Mouse (Mus musculus): ENCODE measurements around the gene Gm5795. TPM values are rescaled to one million over a fixed set of nuclear protein-coding genes. Genes with fewer than 3 reads are reported as not detected.
A peak's percentile ranks its signal among the peaks of the same experiment; 100 is the strongest.
"Not testable (repeated sequence)": the region's sequence is repeated elsewhere in the genome, so short reads cannot be mapped to it uniquely, and the experiment has no call there.

Gm5795 gene
- polyA plus RNA-seq (2015; fragmentation: Nextera tagmentation; extraction: Ambion mirVana), result not detected in 2 replicates

GRCm38 (mm10) chr14:3187955-3188354 is at the start of gene Gm5795:
Gene Gm5795, plus strand, starts transcription at chr14:3188255.
- not testable (repeated sequence) for H3K4me1 ChIP-seq; H3K27me3 ChIP-seq; H3K9ac ChIP-seq; ATAC-seq (ENCODE audit: insufficient number of reproducible peaks, insufficient read depth, low FRiP score, low TSS enrichment, low read depth); H3K4me2 ChIP-seq; H3K36me3 ChIP-seq; H3K9me3 ChIP-seq; H3K4me3 ChIP-seq; H3K27ac ChIP-seq
- WGBS, result no CpG with 5 or more reads among the region's 2 CpGs

- H3K27me3 ChIP-seq; ATAC-seq (ENCODE audit: insufficient number of reproducible peaks, insufficient read depth, low FRiP score, low TSS enrichment, low read depth); H3K27ac ChIP-seq; H3K36me3 ChIP-seq; H3K4me1 ChIP-seq; H3K9me3 ChIP-seq: not testable (repeated sequence)
- Histone ChIP-seq H3K9ac (peak within 1 kb of the TSS; percentile 64; the same call in 1 of the 2 replicates), H3K4me2 (peak within 1 kb of the TSS; percentile 83), H3K4me3 (peak within 1 kb of the TSS; percentile 52)
- WGBS, result 0% methylated on average over 29 of the region's 62 CpGs
These were observed 20.5 kb downstream of the Gm5795 start, which contains the start of gene D830030K20Rik for GRCm38 (mm10) chr14:3208272-3209152. Gene D830030K20Rik, plus strand, starts transcription at chr14:3208488.

- not testable (repeated sequence) for H3K9me3 ChIP-seq; H3K9ac ChIP-seq; H3K27me3 ChIP-seq; H3K36me3 ChIP-seq; H3K4me1 ChIP-seq; H3K27ac ChIP-seq; H3K4me3 ChIP-seq; ATAC-seq (ENCODE audit: insufficient number of reproducible peaks, insufficient read depth, low FRiP score, low TSS enrichment, low read depth)
- 11% methylated on average over 9 of the region's 11 CpGs for WGBS
- H3K4me2 ChIP-seq, result 0 out of 2 replicates have a peak overlapping the region, but pooled peaks have one; percentile 9
These were observed 21.3 kb downstream of the Gm5795 start for GRCm38 (mm10) chr14:3209367-3209766.

Other genes starting within 250 kb of the Gm5795 start
- gene Gm2888, start 158.3 kb upstream of the Gm5795 start, polyA plus RNA-seq (2015; fragmentation: Nextera tagmentation; extraction: Ambion mirVana), result not detected in 2 replicates
- gene Gm2897, start 139.0 kb upstream of the Gm5795 start, polyA plus RNA-seq (2015; fragmentation: Nextera tagmentation; extraction: Ambion mirVana), result 2.1 and 2.3 TPM in 2 replicates
- not detected in 2 replicates for gene Gm10340, start 54.3 kb upstream of the Gm5795 start, polyA plus RNA-seq (2015; fragmentation: Nextera tagmentation; extraction: Ambion mirVana)
- 6.6 and 8.5 TPM in 2 replicates for gene D830030K20Rik, start 20.2 kb downstream of the Gm5795 start, polyA plus RNA-seq (2015; fragmentation: Nextera tagmentation; extraction: Ambion mirVana)
- not detected in 2 replicates for gene Gm2956, start 144.4 kb downstream of the Gm5795 start, polyA plus RNA-seq (2015; fragmentation: Nextera tagmentation; extraction: Ambion mirVana)
- gene Gm10413, start 206.8 kb downstream of the Gm5795 start, polyA plus RNA-seq (2015; fragmentation: Nextera tagmentation; extraction: Ambion mirVana), result not detected in 2 replicates
- gene Gm10409, start 224.4 kb downstream of the Gm5795 start, polyA plus RNA-seq (2015; fragmentation: Nextera tagmentation; extraction: Ambion mirVana), result 1.0 and 1.6 TPM in 2 replicates
- gene Gm3005, start 239.8 kb downstream of the Gm5795 start, polyA plus RNA-seq (2015; fragmentation: Nextera tagmentation; extraction: Ambion mirVana), result 0.42 TPM in 1 of 2 replicates, not detected in the other

Measured in embryonic facial prominence, embryonic 13.5 days (tissue).